Mouse (Mus musculus) heart, postnatal 0 days (tissue): ENCODE data around the gene Ap1g1.

ENCODE experiments used
- CTCF ChIP-seq: IDR thresholded peaks from 2 replicates; pipeline ENCODE4 v1.5.1; 2016; ENCODE audit warnings: antibody characterized with exemption, control low read depth, low read depth
- EP300 ChIP-seq: IDR thresholded peaks from 2 replicates; pipeline ENCODE4 v1.6.1; 2016; ENCODE audit warnings: antibody characterized with exemption, low read depth

DNA sequence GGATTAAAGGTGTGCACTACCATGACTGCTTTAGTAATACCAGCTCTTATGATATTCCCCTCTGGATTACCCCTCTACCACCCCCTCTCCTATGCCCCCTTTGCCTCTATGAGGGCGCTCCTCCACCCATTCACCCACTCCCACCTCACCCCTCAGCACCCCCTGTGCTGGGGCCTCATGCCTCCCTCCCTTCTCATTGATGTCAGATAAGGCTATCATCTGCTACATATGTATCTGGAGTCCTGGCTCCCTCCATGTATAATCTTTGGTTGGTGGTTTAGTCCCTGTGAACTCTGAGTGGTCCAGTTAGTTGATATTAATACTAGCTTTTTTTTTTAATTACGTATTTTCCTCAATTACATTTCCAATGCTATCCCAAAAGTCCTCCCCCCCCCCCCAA, 61.5 kb downstream of the Ap1g1 start:
- TF ChIP-seq CTCF (no peak), EP300 (no peak)
